Mouse (Mus musculus) testis, adult 2 months (tissue): ENCODE results near the gene Fermt3. TPM values are rescaled to one million over a fixed set of nuclear protein-coding genes. Genes with fewer than 3 reads are reported as not detected.

Experiments used
- H3K27ac ChIP-seq: fragments of 200-500 bp; 2 replicates; pipeline ENCODE4 v1.5.1; 2012; ENCODE audit warnings: low read depth, low read length; ENCODE audit not compliant: control insufficient read depth, insufficient read depth
- H3K27me3 ChIP-seq: fragments of 200-500 bp; 2 replicates; pipeline ENCODE4 v1.6.1; 2012; ENCODE audit warnings: mild to moderate bottlenecking, low read length, moderate library complexity; ENCODE audit not compliant: control insufficient read depth, insufficient read depth
- H3K36me3 ChIP-seq: fragments of 200-500 bp; 2 replicates; pipeline ENCODE4 v1.6.1; 2012; ENCODE audit warnings: mild to moderate bottlenecking, low read length; ENCODE audit not compliant: control insufficient read depth, insufficient read depth
- H3K4me1 ChIP-seq: fragments of 200-500 bp; 2 replicates; pipeline ENCODE4 v1.6.1; 2012; ENCODE audit warnings: low read length; ENCODE audit not compliant: control insufficient read depth, insufficient read depth
- H3K4me3 ChIP-seq: fragments of 200-500 bp; 2 replicates; pipeline ENCODE4 v1.5.1; 2012; ENCODE audit warnings: low read depth, mild to moderate bottlenecking, low read length, moderate library complexity, mixed read lengths; ENCODE audit not compliant: control insufficient read depth
- CTCF ChIP-seq: fragments of 200-500 bp; IDR thresholded peaks from 2 replicates; pipeline ENCODE4 v1.5.1; 2012; ENCODE audit warnings: low read depth, mild to moderate bottlenecking, inconsistent platforms, low read length, moderate library complexity; ENCODE audit not compliant: control insufficient read depth, insufficient read depth, insufficient replicate concordance
- POLR2A ChIP-seq: fragments of 200-500 bp; IDR thresholded peaks from 2 replicates; pipeline ENCODE4 v1.6.1; 2012; ENCODE audit warnings: low read depth, mild to moderate bottlenecking, inconsistent platforms, low read length, moderate library complexity; ENCODE audit not compliant: control insufficient read depth
- polyA plus RNA-seq: library from polyadenylated mRNA; depleted of rRNA; stranded (reverse); fragments of >200 nt; gene quantifications from 2 replicates; pipeline ENCODE4 v1.2.3, GENCODE M21; 2012

The Fermt3 gene
- polyA plus RNA-seq, 1 experiment, result 1.3 TPM

DNA sequence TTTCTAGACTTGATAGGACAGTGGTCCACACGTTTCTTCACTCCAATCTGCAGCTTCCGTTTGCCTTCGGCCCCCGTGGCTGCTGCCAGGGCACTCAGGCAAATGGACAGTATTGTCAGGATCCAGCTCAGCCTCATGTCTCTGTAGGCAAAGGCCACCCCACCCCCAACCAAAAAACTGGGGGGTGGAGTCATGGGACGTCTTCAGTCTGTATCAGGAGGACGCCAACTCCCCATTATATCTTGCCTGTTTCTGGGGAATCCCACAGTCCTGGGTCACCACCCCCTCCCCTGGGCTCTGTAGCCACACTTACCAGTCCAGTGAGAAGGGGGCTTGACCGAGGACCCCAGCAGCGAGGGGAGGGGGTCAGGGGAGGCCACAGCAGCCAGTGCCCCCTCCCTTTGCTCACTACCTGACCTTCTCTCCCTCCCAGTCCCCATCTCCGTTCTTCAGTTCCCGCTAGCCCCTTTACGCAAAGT, 40.2 kb downstream of the Fermt3 start:
- TF ChIP-seq POLR2A, result no peak
- TF ChIP-seq CTCF, result no peak

DNA sequence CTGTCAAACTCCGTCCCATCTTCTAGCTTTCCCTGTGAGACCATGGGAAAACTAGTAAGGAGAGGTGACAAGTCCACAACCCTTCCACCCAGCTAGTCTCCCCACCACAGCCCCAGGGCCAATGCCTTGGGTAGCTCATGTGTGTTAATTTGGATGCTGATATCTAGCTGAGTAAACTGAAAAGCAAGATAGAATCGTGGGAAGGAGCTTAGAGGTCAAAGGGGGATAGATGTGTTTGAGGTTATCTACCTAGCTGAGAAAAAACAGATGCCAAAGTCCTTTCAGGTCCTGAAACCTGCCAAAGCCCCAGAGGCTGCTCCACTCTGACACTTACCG, 40.7 kb downstream of the Fermt3 start:
- Histone ChIP-seq H3K4me3 (no peak overlapping the region), H3K27ac (no peak overlapping the region), H3K36me3 (no peaks in the 10 kb centered on the region; the same call in 1 of the 2 replicates), H3K27me3 (no peaks in the 10 kb centered on the region), H3K4me1 (peaks cover 27% of the 10 kb centered on the region)
- no peak for TF ChIP-seq POLR2A
- TF ChIP-seq CTCF, result no peak

More for the DNA sequence above, 40.2 kb downstream of the Fermt3 start:
- no peaks in the 10 kb centered on the region for H3K27me3 ChIP-seq
- H3K36me3 ChIP-seq, result no peaks in the 10 kb centered on the region; the same call in 1 of the 2 replicates
- peak overlapping the region; percentile 97 for H3K4me3 ChIP-seq
- peak overlapping the region; percentile 59 for H3K27ac ChIP-seq
- H3K4me1 ChIP-seq, result peaks cover 27% of the 10 kb centered on the region

DNA sequence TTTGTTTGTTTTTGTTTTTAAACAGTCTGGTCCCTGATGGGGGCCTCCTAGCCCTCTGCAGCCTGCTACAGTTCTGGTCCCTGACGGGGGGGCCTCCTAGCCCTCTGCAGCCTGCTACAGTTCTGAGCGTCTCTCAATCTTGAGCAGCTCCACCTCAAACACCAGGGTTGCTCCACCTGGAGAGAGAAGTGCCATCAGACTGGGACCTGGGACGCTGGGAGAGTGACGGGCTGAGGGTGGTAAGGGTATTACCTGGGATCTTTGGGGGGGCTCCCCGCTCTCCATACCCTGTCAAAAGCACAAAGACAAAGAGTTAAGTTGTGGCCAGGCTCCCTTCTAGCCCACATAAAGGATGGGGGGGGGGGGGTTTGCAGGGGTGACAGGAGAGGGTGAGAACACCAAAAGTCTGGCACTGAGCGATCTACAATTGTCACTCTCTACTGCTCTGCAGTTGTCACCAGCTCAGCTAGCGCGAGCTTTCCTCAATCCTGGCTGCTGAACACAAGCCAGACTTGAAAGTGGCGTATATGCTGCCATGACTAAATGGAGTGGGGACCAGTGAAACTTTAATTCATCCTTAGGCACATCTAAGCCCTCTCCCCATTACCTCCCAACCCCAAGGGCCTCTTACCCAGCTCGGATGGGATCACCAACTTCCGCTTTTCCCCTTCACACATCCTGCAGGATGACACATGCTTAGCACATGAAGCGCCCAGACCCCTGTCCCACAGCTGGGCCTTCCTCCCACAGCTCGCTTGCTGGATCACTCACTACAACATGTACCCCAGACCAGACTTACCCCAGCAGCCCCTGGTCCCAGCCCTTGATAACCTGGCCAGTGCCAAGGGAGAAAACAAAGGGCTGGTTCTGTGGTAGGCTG, 41.3 kb downstream of the Fermt3 start:
- no peaks in the 10 kb centered on the region for H3K27me3 ChIP-seq
- no peak overlapping the region for H3K27ac ChIP-seq
- TF ChIP-seq CTCF (no peak), POLR2A (no peak)
- H3K4me1 ChIP-seq, result peaks cover 27% of the 10 kb centered on the region
- H3K4me3 ChIP-seq, result no peak overlapping the region
- no peaks in the 10 kb centered on the region; the same call in 1 of the 2 replicates for H3K36me3 ChIP-seq

DNA sequence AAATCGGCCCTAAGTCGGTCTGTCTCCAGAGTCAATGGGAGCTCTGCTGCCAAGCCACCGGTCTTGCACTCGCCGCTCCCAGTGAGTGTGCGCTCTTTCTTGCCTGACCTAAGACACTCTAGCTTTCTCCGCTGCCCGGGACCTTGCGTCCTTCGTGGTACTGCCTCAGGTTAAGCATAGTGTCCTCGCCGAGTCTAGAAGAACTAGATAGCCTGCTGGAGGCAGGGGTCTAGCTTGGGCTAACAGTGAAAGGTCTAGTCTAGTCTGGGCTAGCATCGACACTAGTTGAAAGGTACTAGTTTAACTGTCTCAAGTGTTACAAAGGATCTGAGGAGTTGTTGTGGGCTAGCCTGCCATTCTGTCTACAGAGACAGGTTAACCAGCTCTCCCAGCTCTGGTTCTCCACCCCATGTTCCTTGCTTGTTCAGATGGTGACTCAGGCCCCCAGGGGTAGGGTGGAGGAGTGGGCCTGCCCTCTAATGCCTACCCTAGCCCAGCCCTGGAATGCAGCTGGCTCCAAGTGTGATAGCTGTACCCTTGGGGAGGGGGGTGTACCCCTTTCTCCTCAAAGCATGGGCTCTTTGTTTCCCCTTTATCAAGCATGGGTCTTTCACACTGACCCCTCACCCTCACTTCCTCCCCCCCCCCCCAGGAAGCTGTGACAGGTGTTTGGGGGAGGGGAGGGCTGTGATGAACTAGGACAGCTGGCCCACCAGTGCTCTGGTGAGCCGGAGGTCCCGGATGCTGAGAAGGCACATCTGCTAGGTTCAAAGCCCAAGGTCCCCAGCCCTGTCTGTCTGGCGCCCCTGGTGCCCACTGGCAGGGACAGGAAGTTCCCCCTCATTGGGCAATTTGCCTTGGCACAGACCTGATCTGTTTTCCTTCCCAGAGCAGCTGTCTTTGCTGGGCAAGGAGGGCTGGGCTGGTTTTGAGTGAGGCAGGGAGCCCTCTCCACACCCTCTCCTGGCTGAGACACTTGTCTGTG, 43.4 kb downstream of the Fermt3 start, which contains the start of gene Plcb3:
Plcb3 (minus strand) TSS at position 934 of the 985 bp plus-strand sequence.
- TF ChIP-seq POLR2A (no peak; the same call in 1 of the 2 replicates), CTCF (no peak)
- H3K4me3 ChIP-seq, result peak within 1 kb of the TSS; percentile 91
- no peaks in the 10 kb centered on the region for H3K36me3 ChIP-seq
- H3K4me1 ChIP-seq, result peaks cover 27% of the 10 kb centered on the region
- peak within 1 kb of the TSS; percentile 77 for H3K27ac ChIP-seq
- no peaks in the 10 kb centered on the region for H3K27me3 ChIP-seq

DNA sequence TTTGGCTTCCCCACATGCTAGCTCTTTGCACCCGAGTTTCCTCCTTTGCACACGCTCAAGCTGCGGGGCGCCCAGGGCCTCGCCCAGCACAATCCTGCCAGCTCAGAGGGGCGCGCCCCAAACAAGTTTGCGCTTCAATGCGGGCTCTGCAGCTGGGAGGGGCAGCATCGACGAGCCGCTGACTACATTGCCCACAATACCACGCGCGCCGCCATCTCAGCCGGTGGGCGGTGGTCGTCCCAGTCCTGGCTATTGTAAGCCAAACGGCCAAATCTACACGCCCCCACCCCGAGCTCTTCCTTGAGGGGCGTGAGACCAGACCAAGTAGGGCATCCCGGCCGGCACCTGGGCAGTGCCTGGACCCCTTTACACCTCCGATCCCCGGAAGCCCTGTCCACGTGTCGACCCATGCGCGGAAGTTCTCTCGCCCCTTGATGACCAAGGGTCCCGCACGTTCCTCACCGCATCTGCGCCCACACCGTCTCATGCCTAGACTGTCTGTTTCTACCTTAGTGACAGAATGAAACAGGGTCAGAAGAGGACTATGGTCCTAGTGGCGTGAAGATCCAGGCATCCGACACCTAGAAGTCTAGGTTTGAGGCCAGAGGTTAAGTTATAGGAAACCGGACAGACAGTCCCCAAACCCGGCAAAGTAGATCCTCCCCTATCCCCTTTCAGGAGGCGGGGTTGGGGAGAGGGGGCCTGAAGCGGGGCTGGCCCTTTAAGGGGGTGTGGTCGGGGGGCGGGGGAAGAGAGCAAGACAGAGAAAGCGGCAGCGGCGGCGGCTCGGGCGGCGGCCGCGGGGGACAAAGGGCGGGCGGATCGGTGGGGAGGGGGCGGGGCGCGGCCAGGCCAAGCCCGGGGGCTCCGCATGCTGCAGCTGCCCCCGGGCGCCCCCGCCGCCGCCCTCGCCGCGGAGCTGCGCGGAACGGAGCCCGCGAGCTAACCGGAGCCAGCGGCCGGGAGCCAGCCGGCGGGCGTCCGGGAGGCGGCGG, 44.8 kb downstream of the Fermt3 start, which contains the start of gene Ppp1r14b:
Ppp1r14b (plus strand) TSS at position 758 of the 995 bp plus-strand sequence.
- H3K4me1 ChIP-seq, result peaks cover 31% of the 10 kb centered on the region
- H3K27ac ChIP-seq, result peak within 1 kb of the TSS; percentile 80
- H3K4me3 ChIP-seq, result peak within 1 kb of the TSS; percentile 91
- no peaks in the 10 kb centered on the region for H3K36me3 ChIP-seq
- TF ChIP-seq CTCF (no peak), POLR2A (peak; percentile 38; the same call in 1 of the 2 replicates)
- H3K27me3 ChIP-seq, result no peaks in the 10 kb centered on the region

DNA sequence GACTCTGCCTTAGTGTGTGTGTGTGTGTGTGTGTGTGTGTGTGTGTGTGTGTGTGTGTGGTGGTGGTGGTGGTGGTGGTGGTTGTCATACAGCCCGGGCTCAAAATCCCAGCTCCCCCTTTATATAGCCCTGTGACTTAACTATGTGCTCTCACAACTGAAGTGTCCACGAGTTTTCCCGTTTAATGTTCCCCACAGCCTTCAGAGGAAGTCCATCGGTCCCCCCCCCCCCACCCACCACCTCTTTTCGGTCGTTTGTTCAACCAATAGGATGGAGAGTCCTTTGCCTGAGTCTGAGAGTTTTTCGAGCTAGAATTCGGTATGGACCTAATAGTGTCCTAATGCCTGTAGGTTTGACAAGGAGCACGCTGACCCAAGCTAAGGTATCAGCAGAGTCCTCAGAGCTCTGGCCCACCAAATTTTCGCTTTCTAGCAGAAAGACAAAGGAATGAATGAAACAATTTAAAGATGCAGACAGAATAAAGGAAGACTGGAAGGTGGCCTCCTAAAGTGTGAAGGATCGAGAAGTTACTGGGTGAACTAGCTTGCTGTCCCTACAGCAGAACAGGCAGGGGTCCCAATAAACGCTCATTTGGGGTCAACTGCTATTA, 45.6 kb downstream of the Fermt3 start:
- Histone ChIP-seq H3K36me3 (no peaks in the 10 kb centered on the region), H3K27me3 (no peaks in the 10 kb centered on the region), H3K4me1 (peaks cover 29% of the 10 kb centered on the region), H3K4me3 (peak overlapping the region; percentile 89), H3K27ac (no peak overlapping the region)
- TF ChIP-seq POLR2A, result no peak
